Mouse (Mus musculus) layer of hippocampus, adult 18-20 months (tissue): ENCODE measurements around the gene Wars. TPM values are rescaled to one million over a fixed set of nuclear protein-coding genes. Genes with fewer than 3 reads are reported as not detected.
"Not testable (repeated sequence)": the region's sequence is repeated elsewhere in the genome, so short reads cannot be mapped to it uniquely, and the experiment has no call there.

Experiments used
- DNase-seq, 2 experiments: peaks; one replicate each; pipeline ENCODE4 v3.0.0; 2022; ENCODE audit warnings: low spot score in 2 of 2
- total RNA-seq, 2 experiments: library from RNA; stranded (reverse); gene quantifications; 2 replicates each; pipeline ENCODE4 v1.2.3; 2021

Gene Wars
- total RNA-seq, 2 experiments from 2014 or later = 84.7 to 91.2 TPM

DNA sequence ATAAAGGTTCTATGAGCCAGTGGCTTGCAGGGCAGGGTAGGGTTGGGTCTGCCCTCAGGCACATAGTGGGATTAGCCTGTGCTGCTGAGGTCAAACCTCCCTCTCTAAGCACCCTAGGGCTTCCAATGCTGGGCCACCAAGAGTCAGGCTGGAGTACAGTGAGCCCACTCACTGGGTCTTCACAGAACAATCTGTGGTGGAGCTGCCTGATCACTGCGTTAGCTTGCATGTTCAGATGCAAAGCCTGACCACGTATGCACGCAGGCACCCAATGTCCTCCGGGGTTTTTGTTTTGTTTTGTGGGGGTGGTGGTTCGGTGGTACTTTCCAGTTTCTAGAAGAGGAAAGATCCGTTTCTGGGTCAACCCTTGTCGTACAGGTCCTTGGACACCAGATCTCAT is 36.9 kb downstream of the Wars start:
- DNase-seq = no peak

DNA sequence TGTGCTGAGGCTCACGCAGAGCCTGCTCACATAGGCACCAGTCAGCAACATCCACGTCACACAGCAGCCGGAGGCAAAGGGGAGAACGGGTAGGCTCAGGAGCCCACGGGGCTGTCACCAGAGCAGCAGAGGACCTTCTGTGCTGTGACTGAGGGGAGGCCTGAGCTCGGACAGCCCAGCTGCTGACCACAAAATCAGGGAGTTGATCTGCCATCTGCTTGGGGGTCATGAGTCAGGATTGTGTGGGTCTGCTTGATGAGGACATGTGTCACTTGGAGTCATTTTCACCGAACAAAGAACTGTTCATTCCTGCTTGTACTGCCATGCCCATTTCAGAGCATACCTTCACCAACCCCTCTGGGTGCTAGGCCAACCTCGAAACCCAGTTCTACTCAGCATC is 37.8 kb downstream of the Wars start:
- no peak for DNase-seq

DNA sequence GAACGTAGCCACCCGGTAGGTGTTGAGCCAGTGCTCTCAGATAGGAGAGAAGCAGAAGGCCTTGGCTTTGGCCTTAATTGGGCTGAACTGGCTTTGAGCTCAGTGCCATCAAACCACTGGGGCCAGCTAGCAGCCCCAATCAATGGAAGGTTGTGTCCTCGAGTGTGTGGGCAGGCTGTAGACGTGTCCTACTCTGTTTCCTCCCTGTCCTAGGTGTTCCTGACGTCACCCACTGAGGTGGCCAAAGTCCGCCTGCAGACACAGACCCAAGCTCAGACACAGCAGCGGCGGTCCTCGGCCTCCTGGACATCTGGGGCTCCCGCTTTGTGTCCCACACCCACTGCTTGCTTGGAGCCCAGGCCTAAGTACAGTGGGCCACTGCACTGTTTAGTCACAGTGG is 38.9 kb downstream of the Wars start:
- DNase-seq = no peak

DNA sequence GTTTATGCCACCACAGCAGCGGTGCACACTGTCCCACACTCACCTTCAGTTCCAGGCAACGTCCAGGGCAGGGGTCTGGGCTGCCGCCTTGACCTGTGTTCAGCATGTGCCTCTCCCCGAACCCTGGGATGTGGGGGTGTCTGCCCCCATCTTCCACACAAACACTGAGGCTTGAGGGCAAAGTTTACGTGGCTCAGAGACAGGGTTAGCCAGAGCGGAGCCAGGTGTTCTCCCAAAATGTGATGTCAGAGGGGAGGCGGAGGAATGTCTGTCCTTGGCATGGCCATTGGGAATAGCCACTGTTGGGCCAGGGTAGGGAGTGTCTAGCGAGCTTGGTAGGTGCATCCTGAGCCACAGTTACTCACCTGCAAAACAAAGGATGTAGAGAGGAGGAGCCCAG is 41.2 kb downstream of the Wars start:
- DNase-seq = no peak

DNA sequence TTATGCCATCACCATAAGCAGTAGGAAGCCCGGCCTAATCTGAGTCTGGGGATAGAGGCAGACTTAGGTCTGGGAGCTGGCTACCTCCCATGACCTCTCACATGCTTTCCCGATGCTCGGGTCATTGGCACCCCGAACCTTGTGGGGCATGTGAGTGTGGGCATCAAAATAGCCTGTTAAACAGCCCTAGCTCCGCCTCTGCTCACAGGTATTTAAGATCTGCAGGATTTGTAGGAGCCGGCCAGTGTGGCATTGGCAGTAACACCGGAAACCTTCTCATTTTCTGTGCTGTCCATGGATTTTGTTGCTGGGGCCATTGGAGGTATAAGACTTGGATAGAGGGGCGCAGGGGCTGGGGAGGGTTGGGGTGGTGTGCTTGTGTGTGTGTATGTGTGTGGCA is 43.1 kb downstream of the Wars start:
- no peak for DNase-seq

DNA sequence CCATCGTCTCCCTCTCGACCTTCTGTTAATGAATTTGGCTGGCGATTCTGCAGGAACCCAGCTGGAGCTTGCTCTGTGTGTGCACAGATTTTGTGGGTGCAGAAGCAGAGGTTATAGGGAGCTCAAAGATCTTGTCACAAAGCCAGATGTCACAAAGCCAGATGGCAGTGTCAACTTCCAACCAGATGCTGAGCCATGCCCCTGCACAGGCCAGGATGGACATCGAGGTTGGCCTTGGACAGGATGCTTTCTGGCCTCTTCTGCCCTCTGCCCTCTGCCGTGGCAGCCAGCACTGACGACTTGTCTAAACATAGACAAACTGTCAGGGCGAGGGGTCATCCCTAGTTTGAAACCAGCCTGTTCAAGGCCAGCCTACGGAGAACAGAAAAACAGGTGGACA is 43.8 kb downstream of the Wars start:
- DNase-seq = no peak

DNA sequence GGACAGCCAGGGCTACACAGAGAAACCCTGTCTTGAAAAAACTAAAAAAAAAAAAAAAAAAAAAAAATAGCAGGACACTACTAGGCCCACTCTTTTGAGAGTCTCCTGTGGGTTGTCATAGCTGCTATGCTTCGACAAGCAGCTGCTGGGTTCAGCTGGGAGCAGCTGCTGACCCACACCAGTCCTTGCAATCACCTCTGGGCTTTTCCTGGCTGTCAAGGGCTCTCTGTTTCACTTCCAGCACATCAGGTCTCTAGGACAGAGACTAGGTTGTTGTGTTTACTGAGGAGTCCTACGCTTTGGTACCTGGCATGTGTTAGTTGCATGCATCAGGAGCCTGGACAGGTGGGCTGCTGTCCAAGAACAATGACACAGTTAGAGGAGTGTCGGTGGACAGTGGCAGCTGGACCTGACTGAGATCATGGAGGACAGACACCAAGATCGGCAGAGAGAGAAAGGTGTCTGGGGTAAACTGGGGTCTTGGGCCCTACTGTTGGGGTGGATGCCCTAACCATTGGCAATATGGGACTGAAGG is 44.4 kb downstream of the Wars start:
- no peak for DNase-seq

DNA sequence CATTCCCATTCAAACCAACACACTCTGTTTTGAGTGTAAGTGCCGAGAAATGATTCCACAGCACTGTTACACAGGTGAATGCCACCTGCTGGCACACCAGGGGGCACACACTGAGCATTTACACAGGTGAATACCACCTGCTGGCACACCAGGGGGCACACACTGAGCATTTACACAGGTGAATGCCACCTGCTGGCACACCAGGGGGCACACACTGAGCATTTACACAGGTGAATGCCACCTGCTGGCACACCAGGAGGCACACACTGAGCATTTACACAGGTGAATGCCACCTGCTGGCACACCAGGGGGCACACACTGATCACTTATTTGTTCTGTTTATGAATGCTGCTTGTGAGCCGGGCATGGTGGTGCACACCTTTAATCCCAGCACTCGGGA is 45.9 kb downstream of the Wars start:
- not testable (repeated sequence) for DNase-seq

DNA sequence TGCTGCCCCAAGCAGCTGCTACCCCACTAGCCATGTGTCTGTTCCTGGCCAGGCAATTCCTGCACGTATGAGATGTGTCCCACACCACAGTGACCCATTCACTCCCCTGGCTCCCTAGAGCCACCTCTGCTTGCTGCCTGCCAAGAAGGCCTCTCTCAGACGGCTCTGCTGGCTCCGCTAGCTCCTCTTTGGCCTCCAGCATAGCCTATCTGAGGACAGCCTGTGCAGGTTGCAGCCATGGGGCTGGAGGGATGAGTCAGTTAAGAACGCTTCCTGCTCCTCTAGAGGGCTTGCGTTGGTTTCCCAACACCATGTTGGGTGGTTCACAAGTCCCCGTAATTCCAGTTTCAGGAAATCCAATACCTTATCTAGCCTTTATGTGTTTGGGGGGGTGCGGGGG is 51.3 kb downstream of the Wars start:
- no peak for DNase-seq

DNA sequence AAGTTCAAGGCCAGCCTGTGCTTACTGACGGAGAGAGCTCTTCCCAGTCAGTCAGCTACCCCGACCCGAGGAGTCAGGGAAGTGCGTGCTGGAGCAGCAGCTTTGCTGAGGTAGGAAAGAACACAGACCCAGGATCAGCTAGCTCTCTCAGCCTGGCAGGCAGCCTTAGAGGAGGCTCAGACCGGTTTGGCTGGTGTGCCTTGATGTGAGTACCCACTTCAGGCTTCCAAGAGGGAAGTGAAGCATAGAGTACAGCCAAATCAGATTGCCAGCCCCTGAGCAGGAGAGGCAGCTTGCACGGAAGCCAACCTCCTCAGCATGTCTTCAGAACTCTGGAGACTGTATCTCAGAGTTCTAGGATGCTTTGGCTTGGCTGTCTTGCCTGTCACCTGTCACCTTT is 52.8 kb downstream of the Wars start:
- no peak for DNase-seq

DNA sequence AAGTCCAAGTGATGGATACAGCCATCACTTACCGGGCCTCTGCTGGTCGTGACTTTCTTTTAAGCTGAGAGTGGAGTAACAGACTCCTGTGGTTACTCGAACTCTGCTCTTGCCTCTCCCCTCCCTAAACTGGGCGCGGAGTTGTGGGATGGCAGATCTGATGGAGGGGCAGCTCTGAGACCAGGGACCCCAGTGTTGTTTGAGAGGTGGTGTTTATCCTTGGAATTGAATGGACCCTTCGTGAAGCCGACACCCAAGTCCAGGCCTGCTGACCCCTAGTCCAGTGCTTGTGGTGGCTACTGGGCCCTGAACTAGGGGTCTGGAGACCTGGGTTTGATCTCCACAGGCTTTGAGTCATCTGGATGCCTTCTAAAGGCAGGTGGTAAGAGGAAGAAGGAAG is 57.3 kb downstream of the Wars start:
- DNase-seq = no peak

DNA sequence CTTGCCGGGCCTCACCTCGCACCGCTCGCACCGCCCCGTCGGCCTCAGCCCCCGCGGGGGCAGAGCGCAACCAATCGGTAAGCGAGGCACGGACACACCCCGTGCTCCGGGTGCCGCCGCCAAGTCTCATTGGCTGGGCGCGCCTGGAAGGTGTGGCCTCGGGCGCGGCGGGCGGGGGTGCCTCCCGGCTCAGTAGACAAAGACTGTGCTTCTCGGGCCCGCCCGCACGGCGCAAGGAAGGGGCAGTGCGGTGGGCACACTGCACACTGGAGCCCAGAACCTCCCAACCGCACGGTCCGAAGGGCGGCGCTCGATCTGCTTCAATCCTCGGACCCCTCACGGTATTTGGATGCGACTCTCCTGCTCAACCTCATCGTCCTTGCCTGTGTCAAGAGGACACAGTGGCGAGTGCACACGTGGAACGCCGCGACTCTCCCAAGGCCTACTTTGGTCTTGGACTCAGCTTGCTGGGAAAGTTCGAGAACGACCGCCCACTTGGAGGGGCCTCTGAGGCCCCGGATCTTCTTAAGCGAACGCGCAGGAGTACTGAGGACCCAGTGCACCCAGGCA is 58.0 kb downstream of the Wars start, which contains the start of the genes Slc25a29 and Slc25a47:
Gene Slc25a29, minus strand, starts transcription at position 44 of the 570 bp plus-strand sequence.
Gene Slc25a47, plus strand, starts transcription at position 207 of the 570 bp plus-strand sequence.
- peak; percentile 95 to 98 for DNase-seq

DNA sequence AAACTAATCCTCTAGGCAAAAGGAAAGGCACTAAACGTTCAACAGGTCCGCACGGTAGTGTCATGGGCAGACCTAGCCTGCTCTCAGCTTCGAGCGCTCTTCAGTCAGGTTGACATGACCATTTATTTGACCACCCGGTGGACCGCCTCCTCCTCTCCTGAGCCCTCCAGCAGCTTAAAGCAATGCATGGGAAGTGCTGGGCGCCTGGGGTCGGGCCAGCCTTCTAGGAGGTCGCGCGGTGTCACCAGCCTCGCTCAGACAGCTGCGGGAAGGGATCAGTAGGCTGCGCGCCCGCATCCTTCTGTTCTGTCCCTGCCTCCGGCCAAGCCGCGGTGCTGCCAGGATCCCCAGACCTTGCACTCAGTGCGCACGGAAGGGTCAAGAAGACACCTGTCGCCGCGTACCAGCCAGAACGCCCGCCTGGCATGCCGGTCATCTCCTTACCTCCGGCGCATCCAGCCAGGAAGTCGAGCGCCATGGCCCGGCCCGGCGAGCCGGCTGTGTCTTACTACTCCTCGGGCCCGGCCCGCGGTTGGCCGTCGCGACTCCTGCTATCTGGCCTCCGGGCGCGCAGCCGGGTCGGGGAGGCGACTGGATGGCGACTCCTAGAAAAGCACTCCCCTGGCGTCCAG is 58.6 kb downstream of the Wars start:
- no peak for DNase-seq

DNA sequence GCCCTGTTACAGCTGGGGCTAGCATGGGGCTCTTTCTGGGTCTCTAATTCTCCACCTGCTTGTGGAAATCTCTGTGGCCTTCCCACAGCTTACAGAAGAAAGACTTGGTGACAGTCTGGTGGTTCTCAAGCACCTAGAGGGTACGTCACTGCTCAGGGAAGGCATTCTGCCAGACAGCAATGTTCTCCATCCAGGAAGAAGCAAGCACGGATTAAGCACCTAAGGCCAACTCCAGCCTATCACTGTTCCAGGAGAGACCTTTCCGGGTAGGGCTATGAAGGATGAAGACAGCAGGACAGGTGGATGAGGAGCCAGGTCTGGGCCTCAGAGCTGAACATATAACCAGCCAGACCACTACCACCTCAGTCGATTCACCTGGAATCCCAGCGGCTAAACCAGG is 59.2 kb downstream of the Wars start:
- DNase-seq = no peak

DNA sequence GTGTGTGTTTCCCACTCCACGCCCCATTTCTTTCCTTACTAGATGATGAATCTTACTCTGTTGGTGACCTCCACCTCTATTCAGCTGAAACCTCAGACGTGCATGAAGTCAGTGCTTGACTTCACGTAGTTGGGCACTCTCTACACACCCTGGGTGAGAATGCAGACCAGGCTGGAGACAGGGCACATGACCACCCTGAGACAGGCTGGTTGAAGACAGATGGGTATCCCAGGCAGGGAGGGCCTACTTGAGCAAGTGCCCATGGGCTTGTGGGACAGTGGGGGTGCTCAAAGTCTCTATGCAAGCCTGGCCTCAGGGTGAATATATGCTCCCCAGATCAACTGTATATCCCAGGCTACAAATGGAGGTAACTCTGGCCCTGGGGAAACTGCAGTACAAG is 59.6 kb downstream of the Wars start:
- no peak for DNase-seq

DNA sequence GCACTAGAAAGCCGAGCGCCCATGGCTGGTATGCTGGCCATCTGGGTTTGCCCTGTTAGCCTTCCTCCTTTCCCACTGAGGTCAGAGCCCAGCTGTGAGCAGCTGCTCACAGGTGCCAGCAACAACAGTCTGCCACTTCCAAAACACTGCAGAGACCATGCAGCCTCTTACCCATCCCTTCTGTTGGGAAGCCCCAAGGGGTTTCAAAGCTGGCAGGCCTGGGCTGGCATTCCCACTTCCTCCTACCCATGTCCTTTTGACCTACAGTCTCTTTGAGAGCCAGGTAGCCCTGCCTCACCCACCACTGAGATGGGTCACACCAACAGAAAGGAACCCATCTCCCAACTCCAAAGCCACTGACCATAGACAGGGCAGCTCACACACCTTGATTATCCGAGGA is 60.6 kb downstream of the Wars start:
- DNase-seq = no peak

DNA sequence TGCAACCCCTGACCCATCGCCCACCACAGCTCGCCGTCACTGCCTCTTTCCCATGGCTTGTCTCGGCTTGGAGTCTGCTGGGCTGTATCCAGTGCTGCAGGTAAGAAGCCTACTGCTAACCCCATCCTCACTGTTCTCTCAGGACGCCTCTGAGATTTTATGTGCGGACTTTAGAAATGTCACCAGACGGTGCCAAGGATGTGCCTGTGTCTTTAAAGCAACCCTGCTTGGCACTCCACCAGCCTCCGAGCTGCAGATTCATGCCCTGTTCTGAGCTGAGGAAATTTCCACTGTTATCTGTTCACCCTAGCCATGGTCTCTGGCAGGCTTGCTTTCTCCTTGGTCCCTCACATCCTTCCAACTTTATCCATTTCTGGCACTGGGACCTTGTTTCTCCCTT is 61.1 kb downstream of the Wars start:
- DNase-seq = peak in 1 of 2 experiments; percentile 53

DNA sequence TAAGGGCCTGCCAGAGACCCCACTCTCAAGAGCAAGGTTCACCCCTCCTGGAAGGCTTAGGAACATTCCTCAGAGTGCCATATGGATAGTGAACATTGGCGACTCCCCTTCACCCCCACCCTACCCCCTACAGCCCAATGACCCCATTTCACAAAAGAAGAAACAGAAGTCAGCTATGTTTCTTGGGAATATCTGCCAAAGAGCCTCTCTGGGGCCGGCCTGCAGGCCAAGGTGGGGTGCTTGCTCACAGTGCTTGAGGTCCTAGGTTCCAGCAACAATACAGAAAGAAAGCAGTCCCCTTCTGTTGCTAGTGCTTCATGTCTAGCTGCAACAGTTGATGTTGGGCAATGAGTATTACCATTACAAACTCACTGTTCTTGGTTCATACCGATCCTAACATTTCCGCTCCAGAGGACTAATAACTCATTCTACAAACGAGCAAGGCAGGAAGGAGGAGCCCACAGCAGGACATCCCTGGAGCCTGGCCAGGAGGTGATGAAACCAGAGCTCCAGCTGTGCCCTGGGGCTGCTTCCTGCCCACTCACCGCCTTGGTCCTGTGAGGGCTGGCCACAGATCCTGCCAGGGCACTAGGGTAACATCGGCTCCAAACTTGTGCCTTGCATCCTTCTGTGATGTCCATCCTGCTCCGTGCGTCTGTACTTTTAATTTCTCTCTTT is 61.9 kb downstream of the Wars start:
- no peak for DNase-seq

DNA sequence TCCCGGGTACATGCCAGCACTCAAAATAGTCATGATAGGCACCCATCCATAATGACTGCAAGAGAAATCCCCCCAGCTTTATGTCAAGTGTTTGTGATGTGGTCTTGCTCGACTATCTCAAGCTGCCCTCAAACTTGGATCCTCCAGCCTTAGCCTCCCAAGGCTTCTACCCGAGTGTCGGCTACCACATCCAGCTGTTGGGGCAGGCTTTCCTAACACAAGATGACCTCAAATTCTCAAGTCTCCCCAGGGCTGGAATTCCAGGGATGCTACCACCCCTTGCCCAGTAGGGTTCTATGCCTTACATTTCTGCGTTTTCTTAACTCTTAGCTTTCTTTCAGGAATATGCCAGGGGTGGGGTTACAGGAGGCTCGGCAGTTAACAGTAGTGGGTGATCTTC is 63.6 kb downstream of the Wars start:
- DNase-seq = no peak

DNA sequence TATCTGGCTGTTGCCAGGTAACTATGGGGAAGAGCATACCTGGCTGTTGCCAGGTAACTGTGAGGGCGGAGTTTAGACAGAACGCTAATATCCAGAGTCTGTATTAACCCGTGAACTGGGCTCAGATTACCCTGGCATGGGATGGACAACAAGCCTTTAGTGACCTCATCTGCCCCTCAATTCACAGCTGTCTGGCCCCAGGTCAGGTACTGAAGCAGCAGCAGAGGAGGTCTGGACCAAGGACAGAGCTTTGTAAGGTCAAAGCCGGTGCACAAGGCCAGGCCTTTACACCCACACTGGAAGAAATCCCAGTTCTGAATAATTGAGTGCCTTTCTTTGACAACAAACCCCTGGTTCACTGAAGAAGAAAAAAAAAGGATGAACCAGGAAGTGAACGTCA is 64.3 kb downstream of the Wars start:
- no peak for DNase-seq

DNA sequence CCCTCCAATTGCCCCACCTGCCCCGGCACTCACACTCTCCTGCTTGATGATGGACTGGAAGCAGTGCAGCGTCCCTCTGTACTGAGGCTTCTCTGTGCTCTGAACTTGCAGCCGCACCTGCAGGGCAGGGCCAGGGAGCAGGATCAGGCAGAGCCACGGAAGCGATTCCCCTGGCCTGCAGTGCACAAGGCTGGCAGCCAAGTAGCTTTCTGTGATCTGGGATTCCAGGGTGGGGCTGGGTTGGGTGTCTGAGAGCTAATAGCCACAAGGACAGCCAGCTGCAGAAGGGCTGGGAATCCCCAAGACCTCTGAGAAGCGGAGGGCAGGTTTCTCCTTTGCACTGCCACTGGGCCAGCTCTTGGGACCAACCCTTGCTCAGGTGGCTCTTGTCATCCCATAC is 66.3 kb downstream of the Wars start:
- DNase-seq = no peak

DNA sequence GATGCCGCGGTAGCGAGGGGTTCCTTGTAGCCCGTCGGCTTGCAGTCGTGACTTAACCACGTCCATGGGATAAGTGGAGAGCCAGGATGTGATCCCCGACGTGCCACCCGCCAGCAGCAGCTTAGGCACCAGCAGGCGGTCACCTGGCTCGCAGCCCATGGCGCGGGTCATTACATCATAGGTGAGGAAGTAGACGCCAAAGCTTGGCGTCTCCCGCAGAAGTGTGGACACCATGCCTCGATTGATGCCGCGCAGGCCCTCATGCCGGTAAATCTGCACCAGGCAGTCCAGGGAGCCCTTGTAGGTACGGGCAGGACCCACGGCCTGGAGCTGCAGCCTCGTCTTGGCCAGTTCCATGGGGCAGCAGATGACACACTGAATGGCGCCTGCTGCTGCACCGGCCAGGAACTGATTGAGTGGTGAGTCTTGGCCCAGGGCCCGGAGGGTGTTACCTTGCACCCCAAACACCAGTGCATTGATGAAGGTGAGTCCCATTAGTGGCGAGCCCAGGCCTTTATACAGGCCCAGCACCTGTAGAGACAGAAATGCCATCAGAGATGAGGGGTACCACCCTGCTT is 66.9 kb downstream of the Wars start:
- no peak for DNase-seq
